Mouse (Mus musculus) CH12.LX (cell line): ENCODE results near the gene Ctps.

Experiments used
- CHD2 ChIP-seq: IDR thresholded peaks from 2 replicates; pipeline ENCODE4 v1.6.1; 2011; ENCODE audit warnings: low read length, improper control_type of control experiment
- CTCF ChIP-seq, 2 experiments: IDR thresholded peaks in 1 of 2; conservative IDR thresholded peaks in 1 of 2; 2 replicates each; pipeline ENCODE4 v1.5.1; 2011 to 2012; ENCODE audit warnings: low read depth in 2 of 2, low read length in 2 of 2, improper control_type of control experiment in 1 of 2, inconsistent platforms in 1 of 2, mild to moderate bottlenecking in 1 of 2, moderate library complexity in 1 of 2
- EP300 ChIP-seq: IDR thresholded peaks from 2 replicates; pipeline ENCODE4 v1.6.1; 2011; ENCODE audit warnings: low read length, improper control_type of control experiment
- JUND ChIP-seq: conservative IDR thresholded peaks from 2 replicates; pipeline ENCODE4 v1.6.1; 2011; ENCODE audit warnings: low read depth, low read length, improper control_type of control experiment
- MAFK ChIP-seq: IDR thresholded peaks from 2 replicates; pipeline ENCODE4 v1.6.1; 2011; ENCODE audit warnings: low read length, improper control_type of control experiment; ENCODE audit not compliant: insufficient replicate concordance
- POLR2A ChIP-seq: IDR thresholded peaks from 2 replicates; pipeline ENCODE4 v1.6.1; 2011; ENCODE audit warnings: low read depth, mild to moderate bottlenecking, improper control_type of control experiment, low read length
- POLR2AphosphoS2 ChIP-seq: IDR thresholded peaks from 2 replicates; pipeline ENCODE4 v1.6.1; 2011; ENCODE audit warnings: low read depth, low read length, improper control_type of control experiment
- SMC3 ChIP-seq: IDR thresholded peaks from 2 replicates; pipeline ENCODE4 v1.6.1; 2011; ENCODE audit warnings: low read depth, low read length, improper control_type of control experiment
- TBP ChIP-seq: conservative IDR thresholded peaks from 2 replicates; pipeline ENCODE4 v1.6.1; 2011; ENCODE audit warnings: low read depth, low read length, improper control_type of control experiment
- USF1 ChIP-seq: IDR thresholded peaks from 2 replicates; pipeline ENCODE4 v1.6.1; 2014; ENCODE audit warnings: low read depth, mild to moderate bottlenecking, inconsistent platforms, low read length, improper control_type of control experiment

- TF ChIP-seq JUND: no peak
- TF ChIP-seq MAFK: no peak
- TF ChIP-seq CTCF (conservative IDR thresholded peaks at IDR 0.05 in 1 of 2, IDR thresholded peaks at IDR 0.05 in 1 of 2; ENCODE audit: low read depth in 2 of 2, low read length in 2 of 2): no peak
- no peak for TF ChIP-seq EP300
- no peak for TF ChIP-seq SMC3
- TF ChIP-seq POLR2A: no peak
- TF ChIP-seq TBP: no peak
- TF ChIP-seq USF1: no peak
- TF ChIP-seq POLR2AphosphoS2: no peak
- no peak for TF ChIP-seq CHD2
Observed at GRCm38 (mm10) chr4:120516491-120516890, 53.6 kb downstream of the Ctps start.
